Mouse (Mus musculus): Measurements from ENCODE around the gene Sox18. TPM values are rescaled to one million over a fixed set of nuclear protein-coding genes. Genes with fewer than 3 reads are reported as not detected.
A peak's percentile ranks its signal among the peaks of the same experiment; 100 is the strongest.

Sox18 gene
- 24.7 and 28.5 TPM in 2 replicates for polyA plus RNA-seq (2015; fragmentation: Nextera tagmentation; extraction: Ambion mirVana)

DNA sequence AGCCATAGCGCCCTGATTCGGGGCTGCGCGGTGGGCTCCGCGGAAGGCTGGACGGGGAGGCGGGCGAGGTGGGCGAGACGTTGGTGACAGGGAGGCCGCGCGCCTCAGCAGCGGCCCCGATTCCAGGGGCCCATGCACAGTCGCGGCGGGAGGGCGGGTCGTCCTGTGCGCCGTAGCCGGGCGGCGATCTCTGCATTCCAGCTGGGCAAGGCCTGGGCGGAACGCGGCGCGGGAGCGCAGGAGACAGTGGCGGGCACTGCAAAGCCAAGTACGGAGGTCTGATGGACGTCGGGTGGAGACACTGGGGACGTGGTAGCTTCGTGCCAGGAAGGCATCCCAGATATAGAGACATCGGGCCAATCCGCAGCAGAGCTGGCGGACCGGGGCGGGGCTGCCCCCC lies at the start of gene Sox18:
Gene Sox18 (minus strand): TSS at position 315 of the 400 bp plus-strand sequence.
- no peak for TF ChIP-seq CTCF (IDR thresholded peaks at IDR 0.05; ENCODE audit: low read depth)
- ATAC-seq: peak; percentile 23; the same call in 1 of the 2 replicates
- Histone ChIP-seq H3K4me1 (replicated peaks; ENCODE audit: control insufficient read depth, insufficient read depth, low read length) (no peaks in the 10 kb centered on the region), H3K9ac (ENCODE audit: low read depth, low read length) (peak within 1 kb of the TSS; percentile 31), H3K4me3 (ENCODE audit: low read depth, low read length) (peak within 1 kb of the TSS; percentile 41), H3K4me2 (replicated peaks; ENCODE audit: low read depth) (peak within 1 kb of the TSS; percentile 56), H3K27me3 (replicated peaks; ENCODE audit: control insufficient read depth, insufficient read depth, low read length) (peaks cover 87% of the 10 kb centered on the region), H3K36me3 (ENCODE audit: control insufficient read depth, insufficient read depth) (no peaks in the 10 kb centered on the region; the same call in 1 of the 2 replicates), H3K27ac (ENCODE audit: low read depth, low read length) (no peak within 1 kb of the TSS), H3K9me3 (ENCODE audit: control insufficient read depth) (no peaks in the 10 kb centered on the region)
- WGBS: under 1% methylated on average over 42 of the region's 43 CpGs

DNA sequence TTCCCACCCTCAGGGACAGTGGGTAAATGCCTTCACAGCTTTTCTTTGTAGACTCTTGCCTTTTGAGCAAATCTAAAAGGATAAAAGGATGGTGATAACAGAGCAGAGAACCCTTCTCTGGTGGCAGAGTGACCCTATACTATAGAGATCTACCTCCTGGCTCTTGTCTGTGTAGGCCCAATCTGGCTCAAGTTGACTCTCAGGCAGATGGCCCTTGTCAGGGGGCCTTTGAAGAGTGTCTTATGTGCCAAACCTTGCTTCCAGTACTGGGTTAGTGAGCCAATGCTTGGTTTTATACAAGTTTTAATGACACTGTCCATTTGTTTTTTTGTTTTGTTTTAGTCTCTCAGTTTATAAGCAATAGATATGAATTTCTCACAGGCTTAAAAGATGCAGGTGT lies 49.8 kb upstream of the Sox18 start:
- Histone ChIP-seq H3K9ac (ENCODE audit: low read depth, low read length) (no peak overlapping the region), H3K36me3 (ENCODE audit: control insufficient read depth, insufficient read depth) (no peaks in the 10 kb centered on the region), H3K4me3 (ENCODE audit: low read depth, low read length) (no peak overlapping the region), H3K4me1 (replicated peaks; ENCODE audit: control insufficient read depth, insufficient read depth, low read length) (no peaks in the 10 kb centered on the region), H3K4me2 (replicated peaks; ENCODE audit: low read depth) (no peak overlapping the region), H3K27ac (ENCODE audit: low read depth, low read length) (no peak overlapping the region), H3K27me3 (replicated peaks; ENCODE audit: control insufficient read depth, insufficient read depth, low read length) (no peaks in the 10 kb centered on the region), H3K9me3 (ENCODE audit: control insufficient read depth) (no peaks in the 10 kb centered on the region)
- ATAC-seq: no peak
- no peak for TF ChIP-seq CTCF (IDR thresholded peaks at IDR 0.05; ENCODE audit: low read depth)

DNA sequence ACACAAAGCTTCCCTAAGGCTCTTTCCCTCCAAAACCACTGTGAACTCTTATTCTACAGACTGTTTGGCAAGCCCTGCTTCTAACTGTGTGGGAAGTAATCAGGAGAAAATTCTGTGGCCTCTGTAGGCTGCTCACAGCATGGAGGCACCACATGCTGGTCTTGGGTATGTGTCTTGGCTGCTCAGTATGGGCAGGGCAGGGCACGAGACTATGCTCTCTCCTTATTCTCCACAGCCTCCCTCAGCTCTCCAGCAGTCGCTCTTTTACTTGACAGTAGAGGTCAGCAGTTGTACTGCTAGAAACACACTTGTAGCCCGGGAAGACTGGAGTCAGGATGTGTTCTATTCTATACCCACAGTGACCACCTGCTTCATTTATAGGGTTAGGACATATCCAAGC lies 48.6 kb upstream of the Sox18 start:
- no peaks in the 10 kb centered on the region for H3K36me3 ChIP-seq (ENCODE audit: control insufficient read depth, insufficient read depth)
- no peak for TF ChIP-seq CTCF (IDR thresholded peaks at IDR 0.05; ENCODE audit: low read depth)
- H3K9ac ChIP-seq (ENCODE audit: low read depth, low read length): no peak overlapping the region
- H3K4me3 ChIP-seq (ENCODE audit: low read depth, low read length): no peak overlapping the region
- no peaks in the 10 kb centered on the region for H3K4me1 ChIP-seq (replicated peaks; ENCODE audit: control insufficient read depth, insufficient read depth, low read length)
- no peaks in the 10 kb centered on the region for H3K9me3 ChIP-seq (ENCODE audit: control insufficient read depth)
- no peak overlapping the region for H3K4me2 ChIP-seq (replicated peaks; ENCODE audit: low read depth)
- no peak for ATAC-seq
- no peak overlapping the region for H3K27ac ChIP-seq (ENCODE audit: low read depth, low read length)
- WGBS: 42% methylated on average over 3 of the region's 3 CpGs
- H3K27me3 ChIP-seq (replicated peaks; ENCODE audit: control insufficient read depth, insufficient read depth, low read length): no peaks in the 10 kb centered on the region

- Histone ChIP-seq H3K27ac (ENCODE audit: low read depth, low read length) (no peak overlapping the region), H3K4me2 (replicated peaks; ENCODE audit: low read depth) (no peak overlapping the region), H3K4me3 (ENCODE audit: low read depth, low read length) (no peak overlapping the region), H3K9me3 (ENCODE audit: control insufficient read depth) (no peaks in the 10 kb centered on the region), H3K4me1 (replicated peaks; ENCODE audit: control insufficient read depth, insufficient read depth, low read length) (no peaks in the 10 kb centered on the region), H3K9ac (ENCODE audit: low read depth, low read length) (no peak overlapping the region), H3K27me3 (replicated peaks; ENCODE audit: control insufficient read depth, insufficient read depth, low read length) (no peaks in the 10 kb centered on the region), H3K36me3 (ENCODE audit: control insufficient read depth, insufficient read depth) (no peaks in the 10 kb centered on the region)
- WGBS: 54% methylated on average over 3 of the region's 3 CpGs
- no peak for TF ChIP-seq CTCF (IDR thresholded peaks at IDR 0.05; ENCODE audit: low read depth)
- ATAC-seq: no peak
These were observed 45.6 kb upstream of the Sox18 start for GRCm38 (mm10) chr2:181716991-181717390.

GRCm38 (mm10) chr2:181715382-181715781 lies 43.9 kb upstream of the Sox18 start:
- 71% methylated on average over 3 of the region's 3 CpGs for WGBS
- H3K4me3 ChIP-seq (ENCODE audit: low read depth, low read length): no peak overlapping the region
- ATAC-seq: no peak

GRCm38 (mm10) chr2:181714903-181715326 lies 43.5 kb upstream of the Sox18 start, which contains the start of gene Oprl1:
Oprl1 (plus strand) TSS chr2:181715016.
- H3K4me3 ChIP-seq (ENCODE audit: low read depth, low read length): no peak within 1 kb of the TSS
- H3K9me3 ChIP-seq (ENCODE audit: control insufficient read depth): no peaks in the 10 kb centered on the region
- H3K9ac ChIP-seq (ENCODE audit: low read depth, low read length): no peak within 1 kb of the TSS
- H3K27me3 ChIP-seq (replicated peaks; ENCODE audit: control insufficient read depth, insufficient read depth, low read length): no peaks in the 10 kb centered on the region
- H3K4me1 ChIP-seq (replicated peaks; ENCODE audit: control insufficient read depth, insufficient read depth, low read length): no peaks in the 10 kb centered on the region
- WGBS: 1% methylated on average over 7 of the region's 7 CpGs
- H3K36me3 ChIP-seq (ENCODE audit: control insufficient read depth, insufficient read depth): no peaks in the 10 kb centered on the region
- no peak for ATAC-seq
- no peak for TF ChIP-seq CTCF (IDR thresholded peaks at IDR 0.05; ENCODE audit: low read depth)
- no peak within 1 kb of the TSS; the same call in 1 of the 2 replicates for H3K4me2 ChIP-seq (replicated peaks; ENCODE audit: low read depth)
- H3K27ac ChIP-seq (ENCODE audit: low read depth, low read length): no peak within 1 kb of the TSS

More at GRCm38 (mm10) chr2:181715382-181715781, 43.9 kb upstream of the Sox18 start:
- TF ChIP-seq CTCF (IDR thresholded peaks at IDR 0.05; ENCODE audit: low read depth): no peak
- no peak overlapping the region for H3K27ac ChIP-seq (ENCODE audit: low read depth, low read length)
- H3K4me2 ChIP-seq (replicated peaks; ENCODE audit: low read depth): no peak overlapping the region
- H3K36me3 ChIP-seq (ENCODE audit: control insufficient read depth, insufficient read depth): no peaks in the 10 kb centered on the region
- H3K9ac ChIP-seq (ENCODE audit: low read depth, low read length): no peak overlapping the region
- H3K27me3 ChIP-seq (replicated peaks; ENCODE audit: control insufficient read depth, insufficient read depth, low read length): no peaks in the 10 kb centered on the region
- no peaks in the 10 kb centered on the region for H3K4me1 ChIP-seq (replicated peaks; ENCODE audit: control insufficient read depth, insufficient read depth, low read length)
- H3K9me3 ChIP-seq (ENCODE audit: control insufficient read depth): no peaks in the 10 kb centered on the region

DNA sequence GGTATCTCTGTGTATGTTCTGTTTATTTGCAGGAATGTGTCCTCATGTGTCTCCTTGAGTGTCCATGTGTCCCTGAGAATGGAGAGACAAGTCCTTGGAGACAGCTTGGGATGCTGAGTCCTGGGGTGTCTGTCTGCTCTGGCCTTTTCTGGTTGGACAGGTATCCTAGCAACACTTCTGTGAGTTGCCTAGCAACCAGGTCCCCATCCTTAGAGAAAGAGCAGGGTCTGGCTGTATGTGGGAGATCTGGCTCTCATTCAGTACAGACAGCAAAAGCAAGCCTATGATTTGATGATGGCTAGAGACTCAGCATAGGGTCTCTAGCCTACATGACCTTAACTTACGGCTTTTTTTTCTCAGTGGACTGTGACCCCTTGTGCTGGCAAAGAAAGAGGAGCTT lies 42.3 kb upstream of the Sox18 start:
- no peak overlapping the region for H3K27ac ChIP-seq (ENCODE audit: low read depth, low read length)
- H3K36me3 ChIP-seq (ENCODE audit: control insufficient read depth, insufficient read depth): no peaks in the 10 kb centered on the region
- no peak overlapping the region for H3K4me2 ChIP-seq (replicated peaks; ENCODE audit: low read depth)
- no peak overlapping the region for H3K4me3 ChIP-seq (ENCODE audit: low read depth, low read length)
- H3K27me3 ChIP-seq (replicated peaks; ENCODE audit: control insufficient read depth, insufficient read depth, low read length): no peaks in the 10 kb centered on the region
- no peaks in the 10 kb centered on the region for H3K9me3 ChIP-seq (ENCODE audit: control insufficient read depth)
- WGBS: 89% methylated on average over 1 of the region's 1 CpGs
- ATAC-seq: no peak
- H3K4me1 ChIP-seq (replicated peaks; ENCODE audit: control insufficient read depth, insufficient read depth, low read length): no peaks in the 10 kb centered on the region
- TF ChIP-seq CTCF (IDR thresholded peaks at IDR 0.05; ENCODE audit: low read depth): no peak
- no peak overlapping the region for H3K9ac ChIP-seq (ENCODE audit: low read depth, low read length)

All from intestine, postnatal 0 days (tissue).